Mouse (Mus musculus) CH12.LX (cell line): Measurements from ENCODE around the gene Rasa3. TPM values are rescaled to one million over a fixed set of nuclear protein-coding genes. Genes with fewer than 3 reads are reported as not detected.

Experiments
- DNase-seq: peaks from one replicate; pipeline ENCODE4 v3.0.0-alpha.2; 2013; ENCODE audit errors: extremely low read depth
- H3K27ac ChIP-seq: 2 replicates; pipeline ENCODE4 v1.5.1; 2012; ENCODE audit warnings: low read depth, mild to moderate bottlenecking, control low read depth, moderate library complexity; ENCODE audit not compliant: insufficient read depth
- H3K27me3 ChIP-seq: replicated peaks from 2 replicates; pipeline ENCODE3; 2012; ENCODE audit warnings: inconsistent platforms
- H3K36me3 ChIP-seq, 2 experiments: replicated peaks in 1 of 2; 2 replicates each; pipeline versions ENCODE3 to v1.6.1; 2012; ENCODE audit warnings: inconsistent platforms in 1 of 2, low read length in 1 of 2, mild to moderate bottlenecking in 1 of 2, mixed read lengths in 1 of 2, moderate library complexity in 1 of 2; ENCODE audit not compliant: control insufficient read depth in 1 of 2, insufficient read depth in 1 of 2
- H3K4me1 ChIP-seq, 2 experiments: 2 replicates each; pipeline ENCODE4 v1.6.1; 2012; ENCODE audit warnings: inconsistent platforms in 1 of 2, moderate library complexity in 1 of 2; ENCODE audit not compliant: insufficient read depth in 2 of 2, control insufficient read depth in 1 of 2
- H3K4me2 ChIP-seq: 2 replicates; pipeline ENCODE4 v1.6.1; 2012; ENCODE audit warnings: low read depth, mild to moderate bottlenecking, control low read depth; ENCODE audit not compliant: poor library complexity, insufficient read depth, severe bottlenecking
- H3K4me3 ChIP-seq, 3 experiments: fragments of 150-350 bp in 1 of 3; sonication (generic) in 1 of 3; replicated peaks in 1 of 3; 2 replicates each; pipeline versions ENCODE3 to v1.5.1; 2011 to 2012; ENCODE audit warnings: low read depth in 2 of 3, low read length in 2 of 3, mild to moderate bottlenecking in 2 of 3, moderate library complexity in 2 of 3, control low read depth in 1 of 3, improper control_type of control experiment in 1 of 3, inconsistent platforms in 1 of 3, mixed read lengths in 1 of 3; ENCODE audit not compliant: poor library complexity in 1 of 3
- H3K79me2 ChIP-seq: replicated peaks from 2 replicates; pipeline ENCODE4 v1.6.1; 2012; ENCODE audit warnings: mild to moderate bottlenecking, moderate library complexity; ENCODE audit not compliant: control insufficient read depth, poor library complexity, insufficient read depth, severe bottlenecking; ENCODE audit errors: extremely low read depth
- H3K9ac ChIP-seq: 2 replicates; pipeline ENCODE4 v1.6.1; 2012; ENCODE audit warnings: low read depth, mild to moderate bottlenecking, control low read depth, moderate library complexity; ENCODE audit not compliant: insufficient read depth
- H3K9me3 ChIP-seq: replicated peaks from 2 replicates; pipeline ENCODE3; 2012; ENCODE audit warnings: low read length, inconsistent platforms, mixed read lengths
- BHLHE40 ChIP-seq: IDR thresholded peaks from 2 replicates; pipeline ENCODE4 v1.6.1; 2011; ENCODE audit warnings: mild to moderate bottlenecking, low read depth, low read length, improper control_type of control experiment
- CHD1 ChIP-seq: IDR thresholded peaks from 2 replicates; pipeline ENCODE4 v1.6.1; 2012; ENCODE audit warnings: low read depth, low read length, improper control_type of control experiment, inconsistent platforms
- CTCF ChIP-seq, 2 experiments: IDR thresholded peaks in 1 of 2; conservative IDR thresholded peaks in 1 of 2; 2 replicates each; pipeline ENCODE4 v1.5.1; 2011 to 2012; ENCODE audit warnings: low read depth in 2 of 2, low read length in 2 of 2, improper control_type of control experiment in 1 of 2, inconsistent platforms in 1 of 2, mild to moderate bottlenecking in 1 of 2, moderate library complexity in 1 of 2
- ELF1 ChIP-seq: IDR thresholded peaks from 2 replicates; pipeline ENCODE4 v1.6.1; 2014; ENCODE audit warnings: low read depth, mild to moderate bottlenecking, inconsistent platforms, low read length, improper control_type of control experiment
- GABPA ChIP-seq: IDR thresholded peaks from 2 replicates; pipeline ENCODE4 v1.6.1; 2012; ENCODE audit warnings: low read depth, low read length, improper control_type of control experiment, inconsistent platforms; ENCODE audit not compliant: insufficient replicate concordance
- HCFC1 ChIP-seq: IDR thresholded peaks from 2 replicates; pipeline ENCODE4 v1.6.1; 2012; ENCODE audit warnings: low read depth, mild to moderate bottlenecking, inconsistent platforms, low read length, improper control_type of control experiment
- IRF4 ChIP-seq: IDR thresholded peaks from 2 replicates; pipeline ENCODE4 v1.6.1; 2014; ENCODE audit warnings: low read depth, mild to moderate bottlenecking, inconsistent platforms, low read length, improper control_type of control experiment
- JUN ChIP-seq: IDR thresholded peaks from 2 replicates; pipeline ENCODE4 v1.6.1; 2011; ENCODE audit warnings: low read depth, mild to moderate bottlenecking, low read length, improper control_type of control experiment, moderate library complexity; ENCODE audit not compliant: insufficient read depth
- JUND ChIP-seq: conservative IDR thresholded peaks from 2 replicates; pipeline ENCODE4 v1.6.1; 2011; ENCODE audit warnings: low read depth, low read length, improper control_type of control experiment
- MAFK ChIP-seq: IDR thresholded peaks from 2 replicates; pipeline ENCODE4 v1.6.1; 2011; ENCODE audit warnings: low read length, improper control_type of control experiment; ENCODE audit not compliant: insufficient replicate concordance
- MEF2A ChIP-seq: IDR thresholded peaks from 2 replicates; pipeline ENCODE4 v1.6.1; 2014; ENCODE audit warnings: low read depth, mild to moderate bottlenecking, inconsistent platforms, low read length, improper control_type of control experiment, borderline replicate concordance
- MYC ChIP-seq: IDR thresholded peaks from 2 replicates; pipeline ENCODE4 v1.6.1; 2011; ENCODE audit warnings: low read depth, mild to moderate bottlenecking, improper control_type of control experiment, low read length
- NELFE ChIP-seq: IDR thresholded peaks from 2 replicates; pipeline ENCODE4 v1.6.1; 2011; ENCODE audit warnings: low read depth, low read length, improper control_type of control experiment
- NRF1 ChIP-seq: IDR thresholded peaks from 2 replicates; pipeline ENCODE4 v1.6.1; 2014; ENCODE audit warnings: low read depth, mild to moderate bottlenecking, inconsistent platforms, low read length, improper control_type of control experiment, moderate library complexity
- PAX5 ChIP-seq: IDR thresholded peaks from 2 replicates; pipeline ENCODE4 v1.6.1; 2012; ENCODE audit warnings: low read length, inconsistent platforms, mixed read lengths
- POLR2A ChIP-seq: IDR thresholded peaks from 2 replicates; pipeline ENCODE4 v1.6.1; 2011; ENCODE audit warnings: low read depth, mild to moderate bottlenecking, improper control_type of control experiment, low read length
- RAD21 ChIP-seq: IDR thresholded peaks from 2 replicates; pipeline ENCODE4 v1.6.1; 2011; ENCODE audit warnings: low read depth, mild to moderate bottlenecking, low read length, improper control_type of control experiment, moderate library complexity
- RCOR1 ChIP-seq: conservative IDR thresholded peaks from 2 replicates; pipeline ENCODE4 v1.6.1; 2012; ENCODE audit warnings: low read depth, mild to moderate bottlenecking, inconsistent platforms, low read length, improper control_type of control experiment
- SIN3A ChIP-seq: IDR thresholded peaks from 2 replicates; pipeline ENCODE4 v1.6.1; 2012; ENCODE audit warnings: low read length, improper control_type of control experiment, inconsistent platforms
- SMC3 ChIP-seq: IDR thresholded peaks from 2 replicates; pipeline ENCODE4 v1.6.1; 2011; ENCODE audit warnings: low read depth, low read length, improper control_type of control experiment
- TCF12 ChIP-seq: IDR thresholded peaks from 2 replicates; pipeline ENCODE4 v1.6.1; 2014; ENCODE audit warnings: low read depth, mild to moderate bottlenecking, inconsistent platforms, low read length, improper control_type of control experiment
- UBTF ChIP-seq: IDR thresholded peaks from 2 replicates; pipeline ENCODE4 v1.6.1; 2012; ENCODE audit warnings: low read depth, mild to moderate bottlenecking, inconsistent platforms, low read length, improper control_type of control experiment, moderate library complexity
- USF1 ChIP-seq: IDR thresholded peaks from 2 replicates; pipeline ENCODE4 v1.6.1; 2014; ENCODE audit warnings: low read depth, mild to moderate bottlenecking, inconsistent platforms, low read length, improper control_type of control experiment
- ZC3H11A ChIP-seq: IDR thresholded peaks from 2 replicates; pipeline ENCODE4 v1.6.1; 2012; ENCODE audit warnings: low read depth, mild to moderate bottlenecking, inconsistent platforms, low read length, improper control_type of control experiment
- ZKSCAN1 ChIP-seq: IDR thresholded peaks from 2 replicates; pipeline ENCODE4 v1.6.1; 2012; ENCODE audit warnings: low read depth, inconsistent platforms, low read length, improper control_type of control experiment, borderline replicate concordance
- dilution Hi-C: fragments of 300-500 bp; cut with MboI; formaldehyde crosslinking; loops from 2 replicates; pipeline ENCODE4 v1.14.3; 2020; ENCODE audit warnings: low sequenced_read_pairs; ENCODE audit not compliant: extremely low pct_unique_long_range_greater_than_20kb, extremely low pct_ligation_motif_present
- in situ Hi-C: fragments of 300-500 bp; cut with MboI; formaldehyde crosslinking; loops from 3 replicates; pipeline ENCODE4 v1.14.3; 2019; ENCODE audit warnings: low sequenced_read_pairs, low pct_ligation_motif_present, low pct_unique_long_range_greater_than_20kb, mixed read lengths
- polyA plus RNA-seq: library from polyadenylated mRNA; unstranded; fragments of >175 nt; gene quantifications from 2 replicates; pipeline ENCODE4 v1.2.1, GENCODE M21; 2012; ENCODE audit warnings: low read depth; ENCODE audit not compliant: insufficient read length
- total RNA-seq, 2 experiments: library from RNA; depleted of rRNA; stranded (reverse); fragments of 300-350 nt in 1 of 2; fragments of >200 nt in 1 of 2; gene quantifications; 2 replicates each; pipeline ENCODE4 v1.2.3; 2012 to 2014

The Rasa3 gene
- total and polyA plus RNA-seq, 3 experiments: 12.8 to 28.5 (median 13.6) TPM

DNA sequence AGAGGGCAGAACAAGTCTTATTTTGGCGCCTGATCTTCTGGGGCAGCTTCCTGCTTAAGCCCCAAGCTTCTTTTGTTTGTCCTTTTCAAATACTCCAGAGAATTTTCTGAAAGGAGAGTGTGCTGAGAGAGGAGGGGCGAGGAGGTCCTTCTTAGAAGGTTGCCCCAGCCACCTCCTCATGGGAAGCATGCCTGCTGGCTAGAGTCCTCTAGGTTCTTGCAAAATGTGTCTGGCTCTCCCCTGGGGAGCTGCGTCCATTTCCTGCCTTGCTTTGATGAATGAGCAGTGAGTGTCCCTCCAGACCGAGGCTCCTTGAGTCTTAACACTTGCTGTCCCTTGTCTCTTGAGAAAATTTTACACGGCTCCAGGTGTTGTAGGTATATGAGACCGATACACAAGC lies 11.1 kb upstream of the Rasa3 start:
- no peak overlapping the region for H3K4me2 ChIP-seq
- DNase-seq: no peak
- in situ Hi-C loops: no loop called here
- H3K27me3 ChIP-seq: no peaks in the 10 kb centered on the region
- H3K4me3 ChIP-seq: no peak overlapping the region
- TF ChIP-seq NRF1 (no peak), JUN (no peak), ELF1 (no peak), SMC3 (no peak), SIN3A (no peak), JUND (no peak), GABPA (no peak), MAFK (no peak), MYC (no peak), IRF4 (no peak), USF1 (no peak), UBTF (no peak), PAX5 (no peak), MEF2A (no peak), RCOR1 (no peak), BHLHE40 (no peak)
- TF ChIP-seq, all 38 proteins: peak for 0
- Histone ChIP-seq H3K4me1 (peaks cover 8 to 34% of the 10 kb centered on the region in 2 experiments), H3K9me3 (no peaks in the 10 kb centered on the region), H3K27ac (no peak overlapping the region), H3K9ac (no peak overlapping the region), H3K36me3 (no peaks in the 10 kb centered on the region), H3K79me2 (no peaks in the 10 kb centered on the region)
- dilution Hi-C loops: no loop called here

DNA sequence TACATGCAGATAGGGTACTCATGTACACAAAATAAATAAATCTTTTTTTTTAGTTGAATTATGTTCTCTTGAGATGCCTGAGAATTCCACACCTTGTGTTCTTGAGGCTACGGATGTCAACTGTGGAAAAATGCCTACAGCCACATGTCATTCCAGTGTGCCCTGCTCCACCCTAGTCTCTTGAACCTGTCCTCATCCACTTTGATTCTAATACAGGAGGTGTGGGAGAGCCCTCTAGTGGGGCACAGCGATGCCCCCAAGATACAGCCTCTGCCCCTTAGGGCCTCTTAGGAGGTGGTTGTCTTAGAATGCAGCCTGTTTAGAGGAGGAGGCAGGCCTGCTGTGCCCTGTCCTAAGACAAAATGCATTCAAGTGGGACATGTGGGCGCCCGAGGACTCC lies 10.5 kb upstream of the Rasa3 start:
- TF ChIP-seq RAD21: peak; percentile 33
- no peak for TF ChIP-seq BHLHE40
- TF ChIP-seq CTCF (conservative IDR thresholded peaks at IDR 0.05 in 1 of 2, IDR thresholded peaks at IDR 0.05 in 1 of 2; ENCODE audit: low read depth in 2 of 2, low read length in 2 of 2): peak in 1 of 2 experiments; percentile 49; a peak in 2 of 4 replicates
- no peak for TF ChIP-seq JUND
- TF ChIP-seq SMC3: peak; percentile 46
- no peak for TF ChIP-seq POLR2A
- no peak for TF ChIP-seq MAFK
- TF ChIP-seq PAX5: no peak
- TF ChIP-seq ZKSCAN1: no peak
- no peak for TF ChIP-seq CHD1
- no peak for TF ChIP-seq JUN
- no peak for TF ChIP-seq RCOR1
- no peak for TF ChIP-seq TCF12
- no peak for TF ChIP-seq SIN3A
- TF ChIP-seq ZC3H11A: no peak
- no peak for TF ChIP-seq NELFE
- TF ChIP-seq UBTF: no peak
- no peak for TF ChIP-seq HCFC1
- no peak for TF ChIP-seq USF1
- Histone ChIP-seq H3K79me2 (no peaks in the 10 kb centered on the region), H3K27me3 (no peaks in the 10 kb centered on the region), H3K4me3 (no peak overlapping the region), H3K4me2 (no peak overlapping the region), H3K27ac (no peak overlapping the region), H3K9me3 (no peaks in the 10 kb centered on the region), H3K36me3 (no peaks in the 10 kb centered on the region), H3K9ac (no peak overlapping the region), H3K4me1 (peaks cover 8 to 34% of the 10 kb centered on the region in 2 experiments)
- DNase-seq: no peak
- in situ Hi-C loops (no loop called here), dilution Hi-C loops (no loop called here)
